Mouse (Mus musculus) gonadal fat pad, adult 2 months (tissue): ENCODE measurements at regions not wholly inside any gene's neighbourhood (a gene's known extent, or its start where the extent isn't known, plus 50 kb on each side); places are given as distances from the start of the nearest gene placed in this dataset.

Experiments
- DNase-seq: peaks from one replicate; pipeline ENCODE4 v3.0.0-alpha.2; 2012; ENCODE audit warnings: low read depth

GRCm38 (mm10) chr9:113302429-113302828 lies 405.6 kb downstream of the Pdcd6ip start:
- DNase-seq, result no peak

GRCm38 (mm10) chr9:113300846-113301245 lies 407.2 kb downstream of the Pdcd6ip start:
- DNase-seq, result no peak

- no peak for DNase-seq
These were observed 408.2 kb downstream of the Pdcd6ip start for GRCm38 (mm10) chr9:113299900-113300299.

GRCm38 (mm10) chr9:113295850-113296467 lies 412.1 kb downstream of the Pdcd6ip start:
- DNase-seq, result no peak

GRCm38 (mm10) chr9:113287397-113287796 lies 420.7 kb downstream of the Pdcd6ip start:
- no peak for DNase-seq

- DNase-seq, result no peak
These were observed 424.8 kb downstream of the Pdcd6ip start for GRCm38 (mm10) chr9:113283244-113283643.

- DNase-seq, result no peak
These were observed 437.5 kb downstream of the Pdcd6ip start for GRCm38 (mm10) chr9:113270595-113270994.

- no peak for DNase-seq
These were observed 440.4 kb downstream of the Pdcd6ip start for GRCm38 (mm10) chr9:113267696-113268095.

GRCm38 (mm10) chr9:113263636-113264035 lies 444.4 kb downstream of the Pdcd6ip start:
- DNase-seq, result no peak

- no peak for DNase-seq
These were observed 447.8 kb downstream of the Pdcd6ip start for GRCm38 (mm10) chr9:113260296-113260695.

- DNase-seq, result no peak
These were observed 449.5 kb downstream of the Pdcd6ip start for GRCm38 (mm10) chr9:113258556-113258955.

GRCm38 (mm10) chr9:113248703-113249274 lies 459.3 kb downstream of the Pdcd6ip start:
- no peak for DNase-seq

- DNase-seq, result no peak
These were observed 460.1 kb downstream of the Pdcd6ip start for GRCm38 (mm10) chr9:113247950-113248349.

GRCm38 (mm10) chr9:113243870-113244269 lies 464.2 kb downstream of the Pdcd6ip start:
- DNase-seq, result no peak

- DNase-seq, result no peak
These were observed 474.7 kb downstream of the Pdcd6ip start for GRCm38 (mm10) chr9:113233370-113233769.

- DNase-seq, result no peak
These were observed 478.7 kb downstream of the Pdcd6ip start for GRCm38 (mm10) chr9:113229391-113229790.

- DNase-seq, result no peak
These were observed 494.1 kb downstream of the Pdcd6ip start for GRCm38 (mm10) chr9:113213930-113214329.

GRCm38 (mm10) chr9:113212389-113212788 lies 495.7 kb downstream of the Pdcd6ip start:
- no peak for DNase-seq

GRCm38 (mm10) chr9:113208181-113208580 lies 499.9 kb downstream of the Pdcd6ip start:
- DNase-seq, result no peak

- DNase-seq, result no peak
These were observed 508.8 kb downstream of the Pdcd6ip start for GRCm38 (mm10) chr9:113199241-113199640.

GRCm38 (mm10) chr9:113195556-113195955 lies 512.5 kb downstream of the Pdcd6ip start:
- DNase-seq, result no peak

GRCm38 (mm10) chr9:113192773-113193172 lies 515.3 kb downstream of the Pdcd6ip start:
- no peak for DNase-seq

GRCm38 (mm10) chr9:113191163-113191562 lies 516.9 kb downstream of the Pdcd6ip start:
- DNase-seq, result no peak

GRCm38 (mm10) chr9:113181182-113181581 lies 526.9 kb downstream of the Pdcd6ip start:
- DNase-seq, result no peak
